Mouse (Mus musculus) limb, embryonic 12.5 days (tissue): ENCODE results near the gene Ndfip2. TPM values are rescaled to one million over a fixed set of nuclear protein-coding genes. Genes with fewer than 3 reads are reported as not detected.

ENCODE experiments used
- ATAC-seq: fragments of 200-750 bp; cut with Nextera tagmentation; 2 replicates; pipeline ENCODE4 v1.8.0; 2017; ENCODE audit warnings: low read depth, moderate TSS enrichment; ENCODE audit not compliant: insufficient number of reproducible peaks, insufficient read depth, low FRiP score, low TSS enrichment
- H3K27ac ChIP-seq: fragments of 300-500 bp; sonication (generic); 2 replicates; pipeline ENCODE4 v1.5.1; 2016; ENCODE audit warnings: mild to moderate bottlenecking, moderate library complexity
- H3K27me3 ChIP-seq: fragments of 300-500 bp; sonication (generic); 2 replicates; pipeline ENCODE4 v1.6.1; 2016; ENCODE audit warnings: mild to moderate bottlenecking, moderate library complexity
- H3K36me3 ChIP-seq: fragments of 300-500 bp; sonication (generic); 2 replicates; pipeline ENCODE4 v1.6.1; 2016; ENCODE audit warnings: mild to moderate bottlenecking, moderate library complexity
- H3K4me1 ChIP-seq: fragments of 300-500 bp; sonication (generic); replicated peaks from 2 replicates; pipeline ENCODE4 v1.6.1; 2016
- H3K4me2 ChIP-seq: fragments of 300-500 bp; sonication (generic); 2 replicates; pipeline ENCODE4 v1.6.1; 2016; ENCODE audit warnings: mild to moderate bottlenecking, moderate library complexity
- H3K4me3 ChIP-seq: fragments of 300-500 bp; sonication (generic); replicated peaks from 2 replicates; pipeline ENCODE4 v1.5.1; 2016; ENCODE audit warnings: mild to moderate bottlenecking
- H3K9ac ChIP-seq: fragments of 300-500 bp; sonication (generic); replicated peaks from 2 replicates; pipeline ENCODE4 v1.6.1; 2016; ENCODE audit warnings: mild to moderate bottlenecking, moderate library complexity
- H3K9me3 ChIP-seq: fragments of 300-500 bp; sonication (generic); 2 replicates; pipeline ENCODE4 v1.6.1; 2016; ENCODE audit warnings: mild to moderate bottlenecking, moderate library complexity
- WGBS: fragments of 180-500 bp; shearing (Covaris S2); methylation state at CpG from one replicate; pipeline ENCODE4 v1.1.7; 2016; 5-methylcytosine and 5-hydroxymethylcytosine counted together
- polyA plus RNA-seq: library from polyadenylated mRNA; unstranded; fragments of >200 nt; fragmentation: Nextera tagmentation; extraction: Ambion mirVana; gene quantifications from 2 replicates; pipeline ENCODE4 v1.2.1, GENCODE M21; 2016

The Ndfip2 gene
- polyA plus RNA-seq, 1 experiment from 2014 or later = 55.1 TPM

DNA sequence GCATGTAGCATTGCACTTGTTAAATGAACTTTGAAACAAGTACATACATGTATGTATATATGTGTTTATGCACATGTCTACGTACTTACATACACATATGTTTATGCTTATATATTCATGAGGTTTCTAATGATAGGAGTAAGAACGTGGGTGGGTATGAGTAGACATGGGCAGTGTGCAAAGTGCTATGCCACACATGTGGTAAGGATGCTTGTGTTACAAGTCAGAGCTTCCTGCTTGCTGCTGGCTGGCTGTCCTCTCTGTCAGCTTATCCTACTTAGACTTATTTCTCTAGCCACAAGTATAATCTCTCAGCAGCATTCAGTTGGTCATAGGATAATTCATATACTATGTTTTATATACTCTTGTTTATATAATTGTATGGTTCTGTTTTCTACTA lies 29.6 kb downstream of the Ndfip2 start:
- no peak overlapping the region for H3K4me3 ChIP-seq
- H3K9me3 ChIP-seq = no peaks in the 10 kb centered on the region
- no peak for ATAC-seq
- no peaks in the 10 kb centered on the region for H3K4me1 ChIP-seq
- H3K9ac ChIP-seq = no peak overlapping the region
- no peak overlapping the region for H3K4me2 ChIP-seq
- no peak overlapping the region for H3K27ac ChIP-seq
- no peaks in the 10 kb centered on the region for H3K27me3 ChIP-seq
- 93% methylated on average over 2 of the region's 2 CpGs for WGBS
- H3K36me3 ChIP-seq = peaks cover 24% of the 10 kb centered on the region; the same call in 1 of the 2 replicates

DNA sequence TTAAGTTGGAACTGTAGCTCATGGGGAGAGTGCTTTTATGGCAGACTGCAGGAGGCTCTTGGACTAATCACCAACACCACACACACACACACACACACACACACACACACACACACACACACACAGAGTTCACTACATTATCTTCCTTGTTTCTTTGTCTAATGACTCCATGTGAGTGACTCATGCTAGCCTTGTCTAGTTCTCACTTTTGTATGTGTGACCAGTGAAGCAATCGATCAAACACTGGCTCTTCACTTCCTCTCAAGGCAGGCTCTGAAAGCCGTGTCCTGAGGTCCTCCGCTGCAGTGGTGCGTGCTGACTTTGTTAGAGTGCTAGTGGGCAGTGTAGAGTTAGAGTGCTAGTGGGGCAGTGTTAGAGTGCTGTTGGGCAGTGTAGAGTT lies 30.2 kb downstream of the Ndfip2 start:
- Histone ChIP-seq H3K27ac (no peak overlapping the region), H3K27me3 (no peaks in the 10 kb centered on the region), H3K36me3 (peaks cover 26% of the 10 kb centered on the region; the same call in 1 of the 2 replicates), H3K9me3 (no peaks in the 10 kb centered on the region), H3K4me1 (no peaks in the 10 kb centered on the region), H3K9ac (no peak overlapping the region), H3K4me3 (no peak overlapping the region), H3K4me2 (no peak overlapping the region)
- ATAC-seq = no peak
- 90% methylated on average over 4 of the region's 4 CpGs for WGBS

DNA sequence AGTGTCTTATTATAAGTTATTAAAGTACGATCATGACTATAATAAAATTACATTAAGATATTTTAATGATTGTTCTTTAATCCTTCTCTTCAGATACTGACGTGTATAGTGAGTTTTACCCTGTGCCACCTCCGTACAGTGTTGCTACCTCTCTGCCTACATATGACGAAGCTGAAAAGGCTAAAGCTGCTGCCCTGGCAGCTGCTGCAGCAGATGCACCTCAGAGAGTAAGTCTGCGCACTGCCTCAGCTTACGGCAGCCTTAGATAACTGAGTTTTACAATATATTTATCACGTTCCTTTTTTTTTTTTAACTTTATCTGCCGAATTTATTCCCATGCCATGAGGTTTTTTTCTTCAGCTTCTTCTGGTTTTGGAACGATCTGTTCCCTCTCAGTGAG lies 33.8 kb downstream of the Ndfip2 start:
- Histone ChIP-seq H3K27ac (no peak overlapping the region), H3K4me1 (no peaks in the 10 kb centered on the region), H3K27me3 (no peaks in the 10 kb centered on the region), H3K9me3 (no peaks in the 10 kb centered on the region), H3K4me3 (no peak overlapping the region), H3K4me2 (no peak overlapping the region), H3K9ac (no peak overlapping the region), H3K36me3 (peaks cover 40% of the 10 kb centered on the region; the same call in 1 of the 2 replicates)
- 92% methylated on average over 9 of the region's 9 CpGs for WGBS
- no peak for ATAC-seq

DNA sequence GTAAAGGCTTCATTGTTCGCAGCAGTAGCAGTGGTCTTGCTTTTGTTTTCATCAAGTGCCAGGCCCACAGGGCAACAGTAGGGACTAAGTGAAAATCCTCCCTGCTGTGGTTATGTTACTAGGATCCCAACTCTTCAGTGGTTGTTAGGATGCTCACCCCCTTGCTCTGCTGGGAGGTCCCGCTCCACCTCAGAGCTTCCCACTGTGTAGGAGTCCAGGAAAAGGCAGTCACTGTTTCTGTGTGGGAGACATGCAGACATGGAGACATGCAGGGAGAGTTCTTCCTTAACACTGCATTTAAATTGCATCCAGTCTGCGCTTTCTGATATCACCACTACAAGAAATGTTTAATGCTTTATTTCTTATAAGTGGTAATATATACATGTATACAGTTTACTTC lies 35.4 kb downstream of the Ndfip2 start:
- 94% methylated on average over 3 of the region's 3 CpGs for WGBS

DNA sequence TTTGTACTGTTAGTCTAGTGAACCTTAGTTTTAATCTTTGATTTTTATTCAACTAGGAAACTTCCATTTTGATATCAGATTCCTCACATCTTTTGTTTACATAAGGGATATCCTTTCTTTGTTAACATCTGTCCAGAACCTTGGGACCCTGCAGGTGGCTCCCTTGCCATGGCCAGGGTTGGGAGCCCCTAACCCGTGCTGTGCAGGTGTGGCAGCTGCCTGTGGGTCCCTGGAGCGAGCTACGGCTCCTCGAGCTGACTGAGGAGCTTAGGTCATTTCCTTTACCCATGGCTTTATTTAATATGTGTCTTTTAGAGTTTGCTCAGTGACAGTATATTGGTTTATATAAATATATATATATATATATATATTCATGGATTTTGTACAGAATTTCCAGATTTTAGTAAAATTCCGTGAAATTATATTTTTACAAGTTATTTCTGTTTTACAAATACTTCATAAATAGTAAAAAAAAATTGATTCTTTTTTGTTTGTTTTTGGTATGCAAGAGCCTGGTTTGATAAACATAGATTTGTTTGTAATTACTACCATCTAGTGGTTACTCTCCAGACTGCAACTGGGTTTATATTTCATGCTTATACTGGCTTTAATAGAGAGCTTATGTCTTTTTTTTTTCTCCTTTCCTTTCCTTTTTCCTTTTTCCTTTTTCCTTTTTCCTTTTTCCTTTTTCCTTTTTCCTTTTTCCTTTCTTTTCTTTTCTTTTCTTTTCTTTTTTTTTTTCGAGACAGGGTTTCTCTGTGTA lies 37.6 kb downstream of the Ndfip2 start:
- no peaks in the 10 kb centered on the region for H3K4me1 ChIP-seq
- no peak overlapping the region for H3K9ac ChIP-seq
- peaks cover 34% of the 10 kb centered on the region; the same call in 1 of the 2 replicates for H3K36me3 ChIP-seq
- WGBS = 59% methylated on average over 6 of the region's 6 CpGs
- H3K27me3 ChIP-seq = no peaks in the 10 kb centered on the region
- H3K4me2 ChIP-seq = no peak overlapping the region
- H3K9me3 ChIP-seq = no peaks in the 10 kb centered on the region
- no peak overlapping the region for H3K4me3 ChIP-seq
- H3K27ac ChIP-seq = no peak overlapping the region
- ATAC-seq = peak; percentile 47; the same call in 1 of the 2 replicates

More for the DNA sequence above, 35.4 kb downstream of the Ndfip2 start:
- Histone ChIP-seq H3K9me3 (no peaks in the 10 kb centered on the region), H3K36me3 (peaks cover 38% of the 10 kb centered on the region; the same call in 1 of the 2 replicates), H3K9ac (no peak overlapping the region), H3K4me2 (no peak overlapping the region), H3K4me1 (no peaks in the 10 kb centered on the region), H3K27ac (no peak overlapping the region), H3K4me3 (no peak overlapping the region), H3K27me3 (no peaks in the 10 kb centered on the region)
- ATAC-seq = no peak

DNA sequence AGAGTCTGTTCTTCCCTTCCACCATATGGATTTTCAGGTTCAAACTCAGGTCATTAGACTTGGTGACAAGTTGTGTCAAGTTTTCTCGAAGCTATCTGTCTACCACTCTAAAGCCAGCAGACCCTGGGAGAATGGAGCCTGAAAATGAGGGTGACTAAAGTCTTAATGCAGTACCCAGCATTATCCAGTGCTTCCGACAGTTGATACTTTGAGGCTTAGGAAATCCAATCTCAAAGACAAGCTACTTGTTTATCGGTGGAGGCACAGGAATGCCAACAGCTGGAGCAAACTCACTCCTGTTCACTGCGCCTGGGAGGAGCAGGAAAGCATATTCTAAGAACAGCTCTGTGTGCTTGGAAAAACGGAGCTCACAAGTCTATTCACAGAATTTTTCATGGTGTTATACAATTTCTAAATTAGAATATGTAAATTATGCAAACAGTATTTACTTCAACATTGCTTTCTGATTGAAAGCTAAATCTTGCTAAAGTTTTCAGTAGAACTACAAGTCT lies 41.4 kb downstream of the Ndfip2 start:
- no peak overlapping the region for H3K4me3 ChIP-seq

DNA sequence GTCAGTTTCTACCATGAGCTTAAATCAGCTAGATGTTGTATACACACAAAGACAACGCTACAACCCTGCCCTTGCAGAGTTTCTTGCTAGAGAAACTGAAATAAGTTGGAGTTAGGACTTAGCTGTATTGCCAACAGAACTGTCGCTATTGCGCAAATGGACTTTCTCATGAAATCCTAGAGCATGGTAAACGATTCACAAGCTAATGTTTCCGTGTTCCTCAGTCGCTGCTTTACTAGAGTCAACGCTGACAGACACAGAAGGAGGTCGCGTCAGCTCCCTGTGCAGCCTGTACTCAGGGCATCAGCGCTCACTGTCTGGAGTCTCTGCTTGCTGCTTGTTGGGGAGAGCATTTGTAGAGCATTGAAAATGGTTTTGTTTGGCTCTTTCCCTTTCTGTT lies 42.2 kb downstream of the Ndfip2 start:
- Histone ChIP-seq H3K9me3 (no peaks in the 10 kb centered on the region), H3K4me1 (no peaks in the 10 kb centered on the region), H3K36me3 (peaks cover 13% of the 10 kb centered on the region; the same call in 1 of the 2 replicates), H3K9ac (no peak overlapping the region), H3K4me3 (no peak overlapping the region), H3K4me2 (no peak overlapping the region), H3K27me3 (no peaks in the 10 kb centered on the region), H3K27ac (no peak overlapping the region)
- 80% methylated on average over 10 of the region's 10 CpGs for WGBS
- no peak for ATAC-seq

More for the DNA sequence above, 41.4 kb downstream of the Ndfip2 start:
- Histone ChIP-seq H3K27me3 (no peaks in the 10 kb centered on the region), H3K36me3 (peaks cover 14% of the 10 kb centered on the region; the same call in 1 of the 2 replicates), H3K4me1 (no peaks in the 10 kb centered on the region), H3K9me3 (no peaks in the 10 kb centered on the region), H3K9ac (no peak overlapping the region), H3K4me2 (no peak overlapping the region), H3K27ac (no peak overlapping the region)
- ATAC-seq = 0 out of 2 replicates have a peak, but pooled peaks have one; percentile 27
- WGBS = 74% methylated on average over 5 of the region's 5 CpGs

DNA sequence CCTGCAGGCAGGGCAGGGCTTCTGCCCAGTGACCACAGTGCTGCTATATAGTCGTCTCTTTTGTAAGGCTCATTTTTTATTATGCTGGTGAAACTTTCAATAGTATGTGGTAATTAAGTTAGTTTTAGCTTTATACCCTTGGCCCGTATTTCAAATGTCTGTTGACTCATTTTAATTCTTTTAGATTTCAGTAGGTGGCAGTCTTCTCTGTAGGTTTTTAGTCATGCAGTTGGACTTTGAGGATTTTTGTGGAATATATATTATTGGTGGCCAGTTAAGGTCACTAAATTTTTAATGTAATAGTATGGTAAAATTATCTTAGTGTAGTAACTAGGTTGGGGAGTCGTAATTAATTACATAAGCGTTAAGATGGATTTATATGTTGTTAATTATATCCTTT lies 44.3 kb downstream of the Ndfip2 start:
- H3K27ac ChIP-seq = no peak overlapping the region
- H3K9me3 ChIP-seq = no peaks in the 10 kb centered on the region
- no peak overlapping the region for H3K4me2 ChIP-seq
- H3K27me3 ChIP-seq = no peaks in the 10 kb centered on the region
- H3K4me3 ChIP-seq = no peak overlapping the region
- no peak overlapping the region for H3K9ac ChIP-seq
- H3K4me1 ChIP-seq = no peaks in the 10 kb centered on the region
- no peak for ATAC-seq
- WGBS = 66% methylated on average over 4 of the region's 4 CpGs
- H3K36me3 ChIP-seq = peaks cover 16% of the 10 kb centered on the region; the same call in 1 of the 2 replicates

DNA sequence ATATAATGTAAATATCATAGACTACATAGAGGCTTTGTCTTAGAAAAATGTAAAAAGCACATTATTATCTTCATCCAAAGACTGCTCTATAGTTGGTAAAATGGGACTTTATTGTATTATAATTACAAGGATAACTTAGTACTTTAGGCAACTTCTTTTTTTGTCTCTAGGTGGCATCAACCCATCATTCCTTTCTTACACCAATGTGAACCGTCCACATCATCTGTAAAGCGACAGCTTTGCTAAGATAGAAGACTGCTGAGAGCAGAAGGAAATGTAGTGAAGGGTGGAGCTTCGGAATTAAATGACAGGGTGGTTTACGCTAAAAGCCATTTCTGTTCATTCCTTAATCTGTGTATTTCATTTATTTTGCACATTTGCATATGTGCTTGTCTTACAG lies 49.3 kb downstream of the Ndfip2 start:
- 79% methylated on average over 4 of the region's 4 CpGs for WGBS
- Histone ChIP-seq H3K4me1 (no peaks in the 10 kb centered on the region), H3K27ac (no peak overlapping the region), H3K27me3 (no peaks in the 10 kb centered on the region), H3K4me2 (no peak overlapping the region), H3K9ac (no peak overlapping the region), H3K9me3 (no peaks in the 10 kb centered on the region), H3K4me3 (no peak overlapping the region), H3K36me3 (peaks cover 26% of the 10 kb centered on the region; the same call in 1 of the 2 replicates)
- ATAC-seq = no peak

DNA sequence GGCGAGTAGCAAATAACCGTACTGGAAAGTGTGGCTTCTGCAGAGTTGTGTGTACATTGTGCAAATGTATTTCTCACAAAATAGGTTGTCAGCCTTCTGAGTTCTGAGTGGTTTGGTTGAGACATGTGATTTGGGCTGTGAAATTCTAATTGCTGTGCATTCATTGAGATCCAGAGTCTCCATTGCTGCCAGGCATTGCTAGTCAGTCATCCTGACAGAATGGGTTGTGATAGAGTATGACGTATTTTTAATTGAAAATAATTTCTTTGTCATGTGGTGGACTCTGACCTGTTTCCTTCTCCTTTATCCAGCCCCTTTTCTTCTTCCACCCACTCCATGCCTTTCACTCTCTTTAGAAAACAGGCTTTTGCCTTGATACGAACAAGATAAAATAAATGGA lies 54.0 kb downstream of the Ndfip2 start:
- Histone ChIP-seq H3K4me3 (no peak overlapping the region), H3K4me1 (peaks cover 7% of the 10 kb centered on the region; the same call in 1 of the 2 replicates), H3K36me3 (peaks cover 13% of the 10 kb centered on the region; the same call in 1 of the 2 replicates), H3K4me2 (no peak overlapping the region), H3K27me3 (no peaks in the 10 kb centered on the region), H3K9ac (no peak overlapping the region), H3K27ac (no peak overlapping the region), H3K9me3 (no peaks in the 10 kb centered on the region)
- no peak for ATAC-seq
- 91% methylated on average over 4 of the region's 4 CpGs for WGBS

DNA sequence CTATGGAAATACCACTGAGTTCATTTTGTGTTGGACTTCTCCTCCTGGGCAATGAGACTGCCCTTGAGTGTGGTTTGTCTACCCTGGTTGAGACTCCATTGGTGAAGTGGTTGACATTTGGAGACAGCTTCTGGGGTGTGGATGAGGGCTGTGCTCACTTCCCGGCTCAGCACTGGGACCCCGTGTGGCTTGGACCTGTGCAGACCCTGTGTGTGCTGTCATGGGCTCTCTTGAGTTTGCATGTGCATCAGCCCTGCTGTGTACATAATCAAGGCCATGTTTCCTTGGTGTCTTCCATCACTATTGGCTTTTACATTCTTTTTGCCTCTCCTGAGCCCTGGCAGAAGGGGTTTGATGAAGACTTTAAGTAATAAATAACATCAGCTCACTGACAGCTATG lies 54.6 kb downstream of the Ndfip2 start:
- ATAC-seq = no peak
- no peaks in the 10 kb centered on the region for H3K27me3 ChIP-seq
- peaks cover 7% of the 10 kb centered on the region; the same call in 1 of the 2 replicates for H3K4me1 ChIP-seq
- no peak overlapping the region for H3K27ac ChIP-seq
- no peak overlapping the region for H3K4me3 ChIP-seq
- H3K36me3 ChIP-seq = peaks cover 10% of the 10 kb centered on the region; the same call in 1 of the 2 replicates
- no peak overlapping the region for H3K4me2 ChIP-seq
- H3K9ac ChIP-seq = no peak overlapping the region
- no peaks in the 10 kb centered on the region for H3K9me3 ChIP-seq
- 78% methylated on average over 2 of the region's 2 CpGs for WGBS
